Mouse (Mus musculus): ENCODE measurements around the gene Lrrc7. TPM values are rescaled to one million over a fixed set of nuclear protein-coding genes. Genes with fewer than 3 reads are reported as not detected.

Lrrc7 gene
- total and polyA plus RNA-seq, 3 experiments, result 0.07 TPM; not detected in 2

DNA sequence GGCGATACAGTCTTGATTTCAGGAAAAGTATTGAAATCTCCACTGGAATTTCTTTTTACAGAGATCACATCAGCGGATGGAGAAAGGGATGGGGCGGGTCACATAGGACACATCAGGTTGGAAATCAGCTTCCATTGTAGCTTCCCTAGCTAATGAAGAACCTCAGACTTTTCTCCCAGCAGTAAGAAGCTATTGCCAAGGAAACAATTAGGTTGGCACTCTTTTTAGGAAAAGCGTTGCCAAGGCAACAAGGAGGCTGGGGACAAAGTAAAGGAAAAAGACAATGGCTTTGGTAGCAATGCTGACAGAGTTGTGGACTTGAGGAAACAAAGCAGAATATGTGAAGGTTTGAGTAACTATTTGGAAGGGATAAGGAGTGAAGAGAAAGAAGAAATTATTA is 393.6 kb downstream of the Lrrc7 start:
- dilution Hi-C loops (cut with MboI; ENCODE audit: extremely low pct_ligation_motif_present, extremely low pct_unique_long_range_greater_than_20kb, low sequenced_read_pairs), result no loop called here
- DNase-seq (ENCODE audit: extremely low read depth), result no peak
- H3K36me3 ChIP-seq (replicated peaks in 1 of 2; ENCODE audit: control insufficient read depth in 1 of 2, insufficient read depth in 1 of 2, low read length in 1 of 2), result no peaks in the 10 kb centered on the region
- no peaks in the 10 kb centered on the region for H3K79me2 ChIP-seq (replicated peaks; ENCODE audit: control insufficient read depth, extremely low read depth, insufficient read depth, poor library complexity, severe bottlenecking)
- H3K9ac ChIP-seq (ENCODE audit: insufficient read depth, low read depth), result no peak overlapping the region
- H3K4me1 ChIP-seq (ENCODE audit: control insufficient read depth in 1 of 2, insufficient read depth in 2 of 2), result peaks cover 2% of the 10 kb centered on the region in 2 experiments; a peak in 2 of 4 replicates
- H3K4me3 ChIP-seq (replicated peaks in 1 of 3; ENCODE audit: low read depth in 2 of 3, low read length in 2 of 3, poor library complexity in 1 of 3), result no peak overlapping the region
- no peak overlapping the region for H3K4me2 ChIP-seq (ENCODE audit: insufficient read depth, low read depth, poor library complexity, severe bottlenecking)
- no peak for TF ChIP-seq JUN (IDR thresholded peaks at IDR 0.05; ENCODE audit: insufficient read depth, low read depth, low read length)
- no peak for TF ChIP-seq RCOR1 (conservative IDR thresholded peaks at IDR 0.05; ENCODE audit: low read depth, low read length)
- no peak for TF ChIP-seq KAT2A (IDR thresholded peaks at IDR 0.05; ENCODE audit: insufficient replicate concordance, low read length)
- TF ChIP-seq ETS1 (conservative IDR thresholded peaks at IDR 0.05; ENCODE audit: low read depth, low read length), result no peak
- no peak for TF ChIP-seq RAD21 (IDR thresholded peaks at IDR 0.05; ENCODE audit: low read depth, low read length)
- no peak for TF ChIP-seq SIN3A (IDR thresholded peaks at IDR 0.05; ENCODE audit: low read length)
- no peaks in the 10 kb centered on the region for H3K27me3 ChIP-seq (replicated peaks)
- in situ Hi-C loops (cut with MboI; ENCODE audit: low pct_ligation_motif_present, low pct_unique_long_range_greater_than_20kb, low sequenced_read_pairs), result no loop called here
- no peak overlapping the region for H3K27ac ChIP-seq (ENCODE audit: insufficient read depth, low read depth)
- H3K9me3 ChIP-seq (replicated peaks; ENCODE audit: low read length), result no peaks in the 10 kb centered on the region

DNA sequence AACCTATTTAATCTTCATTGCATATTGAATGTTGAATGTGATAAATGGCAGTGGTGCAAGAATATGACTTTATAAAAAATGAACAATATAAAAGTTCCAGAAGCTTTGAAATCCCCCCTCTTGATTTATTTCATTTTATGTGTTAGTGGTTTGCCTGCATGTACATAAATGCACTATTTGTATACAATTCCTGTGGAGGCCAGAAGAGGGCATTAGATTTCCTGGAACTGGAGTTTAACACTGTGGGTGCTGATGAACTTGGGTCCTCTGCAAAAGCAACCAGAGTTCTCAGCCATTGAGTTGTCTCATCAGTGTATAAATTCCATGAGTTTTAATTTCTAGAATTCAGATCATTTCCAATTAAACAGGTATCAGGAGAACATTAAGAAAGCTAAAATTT is 397.0 kb downstream of the Lrrc7 start:
- no peak for TF ChIP-seq MAX (IDR thresholded peaks at IDR 0.05; ENCODE audit: low read length)
- no peak for TF ChIP-seq KAT2A (IDR thresholded peaks at IDR 0.05; ENCODE audit: insufficient replicate concordance, low read length)
- TF ChIP-seq JUN (IDR thresholded peaks at IDR 0.05; ENCODE audit: insufficient read depth, low read depth, low read length), result no peak
- peak; percentile 42; the same call in 1 of the 2 replicates for TF ChIP-seq ELF1 (IDR thresholded peaks at IDR 0.05; ENCODE audit: low read depth, low read length)
- TF ChIP-seq ZMIZ1 (IDR thresholded peaks at IDR 0.05; ENCODE audit: low read depth, low read length), result no peak
- peak; percentile 64 for TF ChIP-seq RAD21 (IDR thresholded peaks at IDR 0.05; ENCODE audit: low read depth, low read length)
- no peak for TF ChIP-seq CHD2 (IDR thresholded peaks at IDR 0.05; ENCODE audit: low read length)
- peak; percentile 48 to 71; a peak in 3 of 4 replicates for TF ChIP-seq CTCF (conservative IDR thresholded peaks at IDR 0.05 in 1 of 2, IDR thresholded peaks at IDR 0.05 in 1 of 2; ENCODE audit: low read depth in 2 of 2, low read length in 2 of 2)
- no peak for TF ChIP-seq HCFC1 (IDR thresholded peaks at IDR 0.05; ENCODE audit: low read depth, low read length)
- peak; percentile 62 for TF ChIP-seq SMC3 (IDR thresholded peaks at IDR 0.05; ENCODE audit: low read depth, low read length)
- TF ChIP-seq SIN3A (IDR thresholded peaks at IDR 0.05; ENCODE audit: low read length), result no peak
- no peak for TF ChIP-seq TBP (conservative IDR thresholded peaks at IDR 0.05; ENCODE audit: low read depth, low read length)
- TF ChIP-seq TCF12 (IDR thresholded peaks at IDR 0.05; ENCODE audit: low read depth, low read length), result no peak
- Histone ChIP-seq H3K9ac (ENCODE audit: insufficient read depth, low read depth) (no peak overlapping the region), H3K4me2 (ENCODE audit: insufficient read depth, low read depth, poor library complexity, severe bottlenecking) (no peak overlapping the region), H3K27me3 (replicated peaks) (no peaks in the 10 kb centered on the region), H3K27ac (ENCODE audit: insufficient read depth, low read depth) (no peak overlapping the region), H3K79me2 (replicated peaks; ENCODE audit: control insufficient read depth, extremely low read depth, insufficient read depth, poor library complexity, severe bottlenecking) (no peaks in the 10 kb centered on the region), H3K4me3 (replicated peaks in 1 of 3; ENCODE audit: low read depth in 2 of 3, low read length in 2 of 3, poor library complexity in 1 of 3) (no peak overlapping the region), H3K4me1 (ENCODE audit: control insufficient read depth in 1 of 2, insufficient read depth in 2 of 2) (peaks cover 15 to 35% of the 10 kb centered on the region in 2 experiments), H3K9me3 (replicated peaks; ENCODE audit: low read length) (no peaks in the 10 kb centered on the region), H3K36me3 (replicated peaks in 1 of 2; ENCODE audit: control insufficient read depth in 1 of 2, insufficient read depth in 1 of 2, low read length in 1 of 2) (no peaks in the 10 kb centered on the region)
- dilution Hi-C loops (cut with MboI; ENCODE audit: extremely low pct_ligation_motif_present, extremely low pct_unique_long_range_greater_than_20kb, low sequenced_read_pairs), result no loop called here
- DNase-seq (ENCODE audit: extremely low read depth), result peak; percentile 55
- in situ Hi-C loops (cut with MboI; ENCODE audit: low pct_ligation_motif_present, low pct_unique_long_range_greater_than_20kb, low sequenced_read_pairs), result no loop called here

All from CH12.LX (cell line).